Mouse (Mus musculus): ENCODE data around the gene Ctdsp2. TPM values are rescaled to one million over a fixed set of nuclear protein-coding genes. Genes with fewer than 3 reads are reported as not detected.
A peak's percentile ranks its signal among the peaks of the same experiment; 100 is the strongest.

Ctdsp2 gene
- polyA plus RNA-seq, 1 experiment from 2014 or later: 34.3 TPM

- no peak for DNase-seq (ENCODE audit: low spot score)
Measured at GRCm38 (mm10) chr10:126987183-126988118, 8.9 kb downstream of the Ctdsp2 start.

GRCm38 (mm10) chr10:126988513-126989165 is 10.1 kb downstream of the Ctdsp2 start:
- no peak for DNase-seq (ENCODE audit: low spot score)

- DNase-seq (ENCODE audit: low spot score): peak; percentile 85
Measured at GRCm38 (mm10) chr10:126990313-126991056, 12.0 kb downstream of the Ctdsp2 start.

GRCm38 (mm10) chr10:126991676-126992075 is 13.2 kb downstream of the Ctdsp2 start:
- no peak for DNase-seq (ENCODE audit: low spot score)

- DNase-seq (ENCODE audit: low spot score): no peak
Measured at GRCm38 (mm10) chr10:126993621-126994020, 15.1 kb downstream of the Ctdsp2 start.

- no peak for DNase-seq (ENCODE audit: low spot score)
Measured at GRCm38 (mm10) chr10:126997340-126998113, 19.0 kb downstream of the Ctdsp2 start.

GRCm38 (mm10) chr10:127000529-127000928 is 22.0 kb downstream of the Ctdsp2 start, which contains the start of gene Avil:
TSS of gene Avil (plus strand) at chr10:127000709.
- no peak for DNase-seq (ENCODE audit: low spot score)

- no peak for DNase-seq (ENCODE audit: low spot score)
Measured at GRCm38 (mm10) chr10:127001297-127001696, 22.8 kb downstream of the Ctdsp2 start.

GRCm38 (mm10) chr10:127002056-127002455 is 23.5 kb downstream of the Ctdsp2 start:
- no peak for DNase-seq (ENCODE audit: low spot score)

- DNase-seq (ENCODE audit: low spot score): no peak
Measured at GRCm38 (mm10) chr10:127002765-127003164, 24.2 kb downstream of the Ctdsp2 start.

- no peak for DNase-seq (ENCODE audit: low spot score)
Measured at GRCm38 (mm10) chr10:127003334-127003733, 24.8 kb downstream of the Ctdsp2 start.

- no peak for DNase-seq (ENCODE audit: low spot score)
Measured at GRCm38 (mm10) chr10:127003806-127004205, 25.3 kb downstream of the Ctdsp2 start.

GRCm38 (mm10) chr10:127016488-127016887 is 38.0 kb downstream of the Ctdsp2 start:
- no peak for DNase-seq (ENCODE audit: low spot score)

GRCm38 (mm10) chr10:127017071-127017470 is 38.6 kb downstream of the Ctdsp2 start:
- no peak for DNase-seq (ENCODE audit: low spot score)

- DNase-seq (ENCODE audit: low spot score): no peak
Measured at GRCm38 (mm10) chr10:127018422-127018821, 39.9 kb downstream of the Ctdsp2 start.

GRCm38 (mm10) chr10:127030336-127031296 is 52.1 kb downstream of the Ctdsp2 start, which contains the start of gene Tsfm:
TSS of gene Tsfm (minus strand) at chr10:127030840.
- peak; percentile 90 for DNase-seq (ENCODE audit: low spot score)

GRCm38 (mm10) chr10:127033301-127033741 is 54.8 kb downstream of the Ctdsp2 start:
- no peak for DNase-seq (ENCODE audit: low spot score)

- DNase-seq (ENCODE audit: low spot score): no peak
Measured at GRCm38 (mm10) chr10:127036273-127036672, 57.8 kb downstream of the Ctdsp2 start.

- DNase-seq (ENCODE audit: low spot score): no peak
Measured at GRCm38 (mm10) chr10:127037641-127038040, 59.1 kb downstream of the Ctdsp2 start.

Data from thymus, postnatal 0 days (tissue).